Mouse (Mus musculus) embryonic facial prominence, embryonic 13.5 days (tissue): Measurements from ENCODE around the gene Nacc1. TPM values are rescaled to one million over a fixed set of nuclear protein-coding genes. Genes with fewer than 3 reads are reported as not detected.
"Not testable (repeated sequence)": the region's sequence is repeated elsewhere in the genome, so short reads cannot be mapped to it uniquely, and the experiment has no call there.

Experiments
- ATAC-seq: fragments of 200-750 bp; cut with Nextera tagmentation; 2 replicates; pipeline ENCODE4 v1.8.0; 2017; ENCODE audit warnings: low read depth; ENCODE audit not compliant: insufficient number of reproducible peaks, insufficient read depth, low FRiP score, low TSS enrichment
- H3K27ac ChIP-seq: fragments of 300-500 bp; sonication (generic); 2 replicates; pipeline ENCODE4 v1.5.1; 2015; ENCODE audit warnings: moderate library complexity, mild to moderate bottlenecking, inconsistent platforms
- H3K27me3 ChIP-seq: fragments of 300-500 bp; sonication (generic); 2 replicates; pipeline ENCODE4 v1.6.1; 2015; ENCODE audit warnings: mild to moderate bottlenecking, inconsistent platforms
- H3K36me3 ChIP-seq: fragments of 300-500 bp; sonication (generic); 2 replicates; pipeline ENCODE4 v1.6.1; 2015; ENCODE audit warnings: mild to moderate bottlenecking, inconsistent platforms
- H3K4me1 ChIP-seq: fragments of 300-500 bp; sonication (generic); 2 replicates; pipeline ENCODE4 v1.6.1; 2015; ENCODE audit warnings: inconsistent platforms
- H3K4me2 ChIP-seq: fragments of 300-500 bp; sonication (generic); 2 replicates; pipeline ENCODE4 v1.6.1; 2015; ENCODE audit warnings: moderate library complexity, mild to moderate bottlenecking, inconsistent platforms
- H3K4me3 ChIP-seq: fragments of 300-500 bp; sonication (generic); 2 replicates; pipeline ENCODE4 v1.5.1; 2015; ENCODE audit warnings: mild to moderate bottlenecking, inconsistent platforms
- H3K9ac ChIP-seq: fragments of 300-500 bp; sonication (generic); 2 replicates; pipeline ENCODE4 v1.6.1; 2015; ENCODE audit warnings: mild to moderate bottlenecking, inconsistent platforms
- H3K9me3 ChIP-seq: fragments of 300-500 bp; sonication (generic); 2 replicates; pipeline ENCODE4 v1.6.1; 2016; ENCODE audit warnings: inconsistent platforms
- WGBS: fragments of 180-500 bp; shearing (Covaris S2); methylation state at CpG from one replicate; pipeline ENCODE4 v1.1.7; 2015; ENCODE audit warnings: mixed read lengths; 5-methylcytosine and 5-hydroxymethylcytosine counted together
- polyA plus RNA-seq: library from polyadenylated mRNA; unstranded; fragments of >200 nt; fragmentation: Nextera tagmentation; extraction: Ambion mirVana; gene quantifications from 2 replicates; pipeline ENCODE4 v1.2.1, GENCODE M21; 2015

Gene Nacc1
- polyA plus RNA-seq, 1 experiment from 2014 or later: 16.6 TPM

- H3K4me1 ChIP-seq: peaks cover 15% of the 10 kb centered on the region
- H3K4me2 ChIP-seq, H3K9me3 ChIP-seq, H3K9ac ChIP-seq, H3K4me3 ChIP-seq, H3K27me3 ChIP-seq, ATAC-seq, H3K27ac ChIP-seq: not testable (repeated sequence)
- WGBS: 95% methylated on average over 5 of the region's 5 CpGs
- peaks cover 73% of the 10 kb centered on the region for H3K36me3 ChIP-seq
These were observed 17.2 kb downstream of the Nacc1 start for GRCm38 (mm10) chr8:84670295-84671006.

DNA sequence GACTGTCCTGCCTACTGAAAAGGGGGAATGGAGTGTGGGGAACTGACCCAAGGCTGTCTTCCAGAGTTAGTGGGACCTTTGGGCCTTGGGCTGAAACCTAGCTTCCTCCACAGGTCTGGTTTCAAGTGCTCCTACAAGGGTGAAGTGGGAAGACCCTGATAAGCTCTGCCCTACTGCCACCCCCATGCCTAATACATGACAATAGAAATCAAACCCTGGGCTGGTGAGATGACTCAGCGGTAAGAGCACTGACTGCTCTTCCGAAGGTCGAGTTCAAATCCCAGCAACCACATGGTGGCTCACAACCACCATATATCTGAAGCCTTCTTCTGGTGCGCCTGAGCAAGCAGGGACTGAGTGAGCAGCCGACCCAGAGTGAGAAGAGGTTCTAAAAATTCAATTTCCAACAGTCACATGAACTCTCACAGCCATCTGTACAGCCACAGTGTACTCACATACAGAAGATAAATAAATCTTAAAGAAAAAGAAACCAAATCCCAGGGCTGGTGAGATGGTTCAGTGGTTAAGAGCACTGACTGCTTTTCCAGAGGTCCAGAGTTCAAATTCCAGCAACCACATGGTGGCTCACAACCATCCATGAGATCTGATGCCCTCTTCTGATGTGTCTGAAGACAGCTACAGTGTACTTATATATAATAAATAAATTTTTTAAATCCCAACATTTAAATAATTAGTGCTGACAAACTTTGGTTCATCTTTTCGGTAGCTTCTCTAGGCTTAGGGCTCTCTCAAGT, 18.8 kb downstream of the Nacc1 start:
- WGBS: 86% methylated on average over 6 of the region's 6 CpGs
- Histone ChIP-seq H3K4me1 (peaks cover 15% of the 10 kb centered on the region), H3K9me3 (no peaks in the 10 kb centered on the region), H3K4me3 (no peak overlapping the region), H3K9ac (no peak overlapping the region), H3K36me3 (peaks cover 58% of the 10 kb centered on the region), H3K27me3 (no peaks in the 10 kb centered on the region), H3K4me2 (no peak overlapping the region), H3K27ac (0 out of 2 replicates have a peak overlapping the region, but pooled peaks have one; percentile 12)
- no peak for ATAC-seq

DNA sequence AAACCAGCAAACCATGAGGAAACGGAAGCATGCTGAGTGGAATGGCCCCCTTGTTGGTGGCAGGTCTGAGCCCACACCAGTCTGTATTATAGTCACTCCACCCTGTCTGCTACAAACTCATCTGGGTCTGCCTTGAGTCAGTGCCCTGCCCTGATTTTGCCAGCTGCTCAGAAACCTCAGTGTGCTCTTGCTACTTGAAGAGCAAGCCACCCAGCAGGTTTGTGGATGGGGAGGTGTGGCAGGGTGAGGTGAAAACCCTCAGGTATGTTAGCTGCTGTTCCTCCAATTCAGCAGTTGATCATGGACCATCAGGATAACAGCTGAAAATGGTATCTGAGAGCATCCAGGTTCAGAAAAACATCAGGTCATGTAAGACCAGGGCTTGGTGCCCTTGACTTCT, 19.6 kb downstream of the Nacc1 start:
- H3K4me1 ChIP-seq: peaks cover 20% of the 10 kb centered on the region
- 69% methylated on average over 1 of the region's 1 CpGs for WGBS
- peaks cover 50% of the 10 kb centered on the region for H3K36me3 ChIP-seq
- H3K4me3 ChIP-seq: no peak overlapping the region
- no peak overlapping the region for H3K9ac ChIP-seq
- H3K27me3 ChIP-seq: no peaks in the 10 kb centered on the region
- H3K9me3 ChIP-seq: no peaks in the 10 kb centered on the region
- H3K27ac ChIP-seq: no peak overlapping the region
- ATAC-seq: no peak
- no peak overlapping the region for H3K4me2 ChIP-seq

DNA sequence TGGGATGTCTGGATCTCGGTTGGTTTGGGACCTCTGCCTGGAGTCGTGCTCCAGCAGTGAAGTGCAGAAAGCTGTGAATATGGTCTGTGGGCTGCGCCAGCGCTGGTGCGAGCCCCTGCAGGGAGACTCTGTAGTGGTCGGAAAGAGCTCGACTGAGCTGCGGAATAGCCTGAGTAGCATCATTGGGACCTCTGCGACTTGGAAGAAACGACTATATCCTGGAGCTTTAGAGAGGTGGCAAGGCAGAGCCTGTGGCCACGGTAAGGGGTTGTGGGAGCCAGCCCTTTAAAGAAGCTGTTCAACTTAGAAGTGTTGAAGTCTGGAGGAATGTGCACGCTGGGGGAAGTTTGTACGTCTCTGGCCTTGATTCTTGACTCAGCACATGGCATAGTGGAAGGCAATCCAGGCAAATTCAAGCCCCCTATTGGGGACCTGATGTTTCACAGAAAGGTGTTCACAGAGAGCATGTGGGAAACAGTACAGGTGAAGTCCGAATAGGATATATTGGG, 22.2 kb downstream of the Nacc1 start:
- H3K4me1 ChIP-seq: peaks cover 30% of the 10 kb centered on the region
- H3K9ac ChIP-seq: peak overlapping the region; percentile 84
- peak overlapping the region; percentile 85 for H3K4me3 ChIP-seq
- peaks cover 26% of the 10 kb centered on the region for H3K36me3 ChIP-seq
- WGBS: 1% methylated on average over 14 of the region's 14 CpGs
- peak overlapping the region; percentile 87 for H3K4me2 ChIP-seq
- H3K27me3 ChIP-seq: no peaks in the 10 kb centered on the region
- H3K9me3 ChIP-seq: no peaks in the 10 kb centered on the region
- H3K27ac ChIP-seq: peak overlapping the region; percentile 96
- no peak for ATAC-seq

GRCm38 (mm10) chr8:84664566-84665384, 22.9 kb downstream of the Nacc1 start:
- Histone ChIP-seq H3K9me3 (no peaks in the 10 kb centered on the region), H3K36me3 (peaks cover 19% of the 10 kb centered on the region), H3K4me3 (peak overlapping the region; percentile 85), H3K4me2 (peak overlapping the region; percentile 87), H3K27me3 (no peaks in the 10 kb centered on the region), H3K9ac (peak overlapping the region; percentile 84), H3K27ac (peak overlapping the region; percentile 96), H3K4me1 (peaks cover 36% of the 10 kb centered on the region)
- no peak for ATAC-seq
- under 1% methylated on average over 29 of the region's 29 CpGs for WGBS

DNA sequence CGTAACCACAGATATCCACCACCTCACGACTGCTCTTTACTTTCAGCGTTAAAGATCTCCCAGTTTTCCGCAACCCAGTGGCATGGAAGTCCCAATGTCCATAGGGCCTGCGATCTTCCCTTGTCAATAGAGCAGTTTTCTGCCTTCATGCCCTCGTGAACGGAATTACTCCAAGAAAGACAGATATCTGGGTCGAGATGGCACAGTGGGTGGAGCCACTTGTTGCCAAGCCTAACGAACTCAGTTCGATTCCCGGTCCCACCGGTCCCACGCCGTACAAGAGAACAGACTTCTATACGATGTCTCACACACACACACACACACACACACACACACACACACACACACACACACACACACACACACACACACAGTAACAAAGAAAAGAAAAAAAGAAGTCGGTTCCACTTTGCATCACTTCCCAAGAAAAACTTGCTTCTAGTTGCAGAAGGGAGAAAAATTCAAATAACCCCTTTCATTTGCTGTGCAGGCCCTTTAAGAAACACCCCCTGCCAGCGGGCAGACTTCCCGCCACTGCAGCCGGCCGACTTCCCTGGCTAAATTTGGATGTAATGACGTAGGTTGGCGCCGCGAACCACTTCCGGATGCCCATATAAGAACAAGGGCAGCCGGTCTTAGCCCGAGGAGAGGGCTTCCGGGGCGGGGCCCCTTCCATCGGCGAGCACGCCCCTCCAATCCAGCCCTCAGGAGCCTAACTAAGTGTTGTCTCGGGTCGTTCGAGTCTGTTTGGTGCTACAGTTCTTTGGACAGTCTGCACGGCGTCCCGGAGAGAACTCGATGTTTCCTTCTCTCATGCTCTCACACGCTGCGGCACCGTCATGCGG, 24.0 kb downstream of the Nacc1 start:
- ATAC-seq: peak; percentile 78
- Histone ChIP-seq H3K4me1 (peaks cover 45% of the 10 kb centered on the region), H3K4me2 (peak overlapping the region; percentile 87), H3K27me3 (no peaks in the 10 kb centered on the region), H3K36me3 (peaks cover 10% of the 10 kb centered on the region), H3K9ac (peak overlapping the region; percentile 84), H3K4me3 (peak overlapping the region; percentile 85), H3K9me3 (no peaks in the 10 kb centered on the region), H3K27ac (peak overlapping the region; percentile 96)
- WGBS: 1% methylated on average over 43 of the region's 43 CpGs

DNA sequence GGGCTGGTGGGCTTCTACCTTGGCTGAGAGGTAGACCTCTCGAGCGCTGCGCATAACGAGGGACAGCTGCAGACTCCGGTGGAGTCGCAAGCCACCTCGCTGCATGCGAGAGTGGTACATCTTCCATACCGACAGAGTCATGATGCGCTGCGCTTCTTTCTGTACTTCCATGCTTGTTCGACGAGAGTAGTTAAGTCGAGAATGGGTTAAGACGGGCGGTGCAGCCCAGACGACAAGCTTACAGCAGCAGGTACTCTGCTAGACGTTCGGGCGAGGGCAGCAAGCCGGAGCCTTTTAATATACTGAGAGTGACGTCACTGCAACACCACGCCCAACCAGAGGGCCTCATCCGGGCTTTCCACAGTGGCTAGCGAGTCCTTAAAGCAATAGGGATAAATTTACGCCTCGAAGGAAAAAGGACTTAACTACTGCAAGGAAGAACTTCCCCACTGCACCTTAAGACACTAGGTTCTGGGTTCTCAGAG, 25.0 kb downstream of the Nacc1 start, which contains the start of gene Ier2:
Ier2 (minus strand) TSS at position 272 of the 485 bp plus-strand sequence.
- H3K4me3 ChIP-seq: peak within 1 kb of the TSS; percentile 85
- H3K4me1 ChIP-seq: peaks cover 50% of the 10 kb centered on the region
- ATAC-seq: peak; percentile 79
- peak within 1 kb of the TSS; percentile 94 for H3K9ac ChIP-seq
- H3K4me2 ChIP-seq: peak within 1 kb of the TSS; percentile 87
- peak within 1 kb of the TSS; percentile 96 for H3K27ac ChIP-seq
- under 1% methylated on average over 27 of the region's 27 CpGs for WGBS
- H3K27me3 ChIP-seq: no peaks in the 10 kb centered on the region
- no peaks in the 10 kb centered on the region for H3K9me3 ChIP-seq
- peaks cover under 1% of the 10 kb centered on the region; the same call in 1 of the 2 replicates for H3K36me3 ChIP-seq

DNA sequence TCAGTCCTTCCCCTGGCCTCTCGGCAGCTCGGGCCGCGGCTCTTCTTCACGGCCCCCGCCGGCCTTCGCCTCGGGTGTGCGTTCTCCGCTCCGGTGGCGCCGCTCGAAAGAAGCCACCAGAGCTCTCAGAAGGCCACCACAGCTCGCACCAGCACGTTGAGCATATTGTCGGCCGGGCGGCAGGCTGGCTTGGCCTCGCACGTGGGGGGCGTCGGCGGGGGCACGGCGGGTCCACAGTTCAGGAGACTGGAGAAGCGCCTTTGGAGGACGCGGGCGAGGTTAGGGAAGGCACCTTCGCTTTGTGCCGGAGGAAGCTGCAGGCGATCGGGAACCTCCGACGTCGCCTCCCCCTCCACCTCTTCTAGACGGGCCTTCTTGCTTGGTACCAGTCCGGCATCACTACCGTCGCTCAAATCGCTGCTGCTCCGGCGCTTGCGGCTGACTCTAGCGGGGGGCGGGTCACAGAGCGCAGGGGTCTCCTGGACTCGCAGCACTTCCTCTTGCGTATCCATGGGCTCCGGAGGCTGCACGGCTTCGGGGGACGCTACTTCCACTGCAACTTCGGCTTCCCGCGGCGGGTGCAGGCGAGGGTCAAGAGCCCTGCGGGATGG, 25.6 kb downstream of the Nacc1 start:
- no peak for ATAC-seq

GRCm38 (mm10) chr8:84661458-84661871, 26.2 kb downstream of the Nacc1 start:
- Histone ChIP-seq H3K27ac (peak overlapping the region; percentile 96), H3K9me3 (no peaks in the 10 kb centered on the region), H3K27me3 (no peaks in the 10 kb centered on the region), H3K4me2 (peak overlapping the region; percentile 87), H3K9ac (peak overlapping the region; percentile 94), H3K36me3 (no peaks in the 10 kb centered on the region), H3K4me1 (peaks cover 58% of the 10 kb centered on the region), H3K4me3 (peak overlapping the region; percentile 85)
- WGBS: 0% methylated on average over 24 of the region's 24 CpGs
- ATAC-seq: no peak

More for the DNA sequence above, 25.6 kb downstream of the Nacc1 start:
- under 1% methylated on average over 61 of the region's 61 CpGs for WGBS
- Histone ChIP-seq H3K4me2 (peak overlapping the region; percentile 87), H3K4me1 (peaks cover 56% of the 10 kb centered on the region), H3K27ac (peak overlapping the region; percentile 96), H3K27me3 (no peaks in the 10 kb centered on the region), H3K4me3 (peak overlapping the region; percentile 85), H3K9ac (peak overlapping the region; percentile 94), H3K9me3 (no peaks in the 10 kb centered on the region), H3K36me3 (no peaks in the 10 kb centered on the region; the same call in 1 of the 2 replicates)

GRCm38 (mm10) chr8:84660819-84661457, 26.7 kb downstream of the Nacc1 start:
- Histone ChIP-seq H3K27ac (peak overlapping the region; percentile 96), H3K4me2 (peak overlapping the region; percentile 87), H3K27me3 (no peaks in the 10 kb centered on the region), H3K4me1 (peaks cover 58% of the 10 kb centered on the region), H3K36me3 (no peaks in the 10 kb centered on the region), H3K4me3 (peak overlapping the region; percentile 85), H3K9me3 (no peaks in the 10 kb centered on the region), H3K9ac (peak overlapping the region; percentile 94)
- ATAC-seq: no peak
- WGBS: 1% methylated on average over 20 of the region's 20 CpGs
